Mouse (Mus musculus) forelimb bud, embryonic 11.5 days (tissue): Measurements from ENCODE around the gene Hoxd13.
A peak's percentile ranks its signal among the peaks of the same experiment; 100 is the strongest.

Experiments
- DNase-seq: peaks from one replicate; pipeline ENCODE4 v3.0.0-alpha.2; 2012; ENCODE audit warnings: low read depth, low spot score

Hoxd13 gene

DNA sequence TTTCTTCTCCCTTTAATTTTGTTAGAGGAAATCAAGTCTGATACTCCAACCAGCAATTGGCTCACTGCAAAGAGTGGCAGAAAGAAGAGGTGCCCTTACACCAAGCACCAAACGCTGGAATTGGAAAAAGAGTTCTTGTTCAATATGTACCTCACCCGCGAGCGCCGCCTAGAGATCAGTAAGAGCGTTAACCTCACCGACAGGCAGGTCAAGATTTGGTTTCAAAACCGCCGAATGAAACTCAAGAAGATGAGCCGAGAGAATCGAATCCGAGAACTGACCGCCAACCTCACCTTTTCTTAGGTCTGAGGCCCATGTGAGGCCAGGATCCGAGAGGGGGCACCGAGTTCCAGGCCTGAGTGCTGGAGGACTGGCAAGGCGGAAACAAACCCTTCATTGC, 26.0 kb downstream of the Hoxd13 start:
- peak; percentile 81 for DNase-seq

DNA sequence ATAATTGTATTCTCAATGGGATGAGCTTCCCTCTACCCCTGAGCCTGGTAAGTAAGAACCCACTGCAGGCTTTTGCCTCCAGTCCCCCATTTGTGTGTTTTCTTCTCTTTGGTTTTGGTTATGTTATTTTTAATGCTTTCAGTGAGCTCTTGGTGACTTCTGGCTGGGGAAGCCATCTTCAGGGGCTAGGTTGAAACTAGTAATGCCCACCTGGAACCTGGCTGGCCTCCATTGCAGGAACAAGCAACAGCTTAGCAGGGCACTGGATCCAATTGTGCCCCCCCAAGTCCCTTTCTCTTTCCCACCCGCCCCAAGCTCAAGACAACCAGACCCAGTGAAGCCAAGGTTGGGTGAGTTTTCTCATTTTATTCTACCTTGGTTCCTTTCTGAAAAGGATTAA, 27.3 kb downstream of the Hoxd13 start:
- no peak for DNase-seq

DNA sequence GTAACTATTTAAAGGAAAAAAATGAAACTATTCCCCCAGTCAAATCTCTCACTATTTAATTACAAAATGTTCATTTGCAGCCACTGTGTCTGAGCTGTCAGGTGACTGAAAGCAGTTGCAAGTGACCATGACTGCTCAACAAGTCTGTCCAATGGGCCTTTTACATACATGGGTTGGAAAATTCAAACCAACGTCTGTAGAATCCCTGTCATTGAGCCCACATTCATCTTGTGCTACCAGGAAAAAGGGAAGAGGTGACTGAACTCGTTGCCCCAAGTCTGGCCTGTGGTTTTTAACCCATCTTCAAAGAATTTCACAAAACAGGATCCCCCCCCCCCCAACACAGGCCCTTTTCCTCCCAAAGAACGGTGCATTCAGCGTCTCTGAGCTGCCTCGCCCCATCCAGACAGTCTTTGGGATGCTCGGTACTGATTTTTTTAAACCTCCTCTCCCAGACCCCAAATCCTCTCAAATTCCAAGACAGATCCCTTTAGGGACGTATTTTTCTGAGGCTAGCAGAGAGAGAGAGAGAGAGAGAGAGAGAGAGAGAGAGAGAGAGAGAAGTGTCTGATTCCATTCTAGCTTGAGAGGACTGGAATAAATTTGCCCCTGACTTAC, 27.8 kb downstream of the Hoxd13 start:
- DNase-seq, result no peak

- DNase-seq, result no peak
Measured at GRCm38 (mm10) chr2:74696442-74697335, 28.6 kb downstream of the Hoxd13 start.

- DNase-seq, result peak; percentile 77
Measured at GRCm38 (mm10) chr2:74697567-74698121, 29.5 kb downstream of the Hoxd13 start, which contains the start of gene Hoxd9. Gene Hoxd9 (plus strand): TSS chr2:74697727.

GRCm38 (mm10) chr2:74698201-74699052, 30.3 kb downstream of the Hoxd13 start:
- DNase-seq, result peak; percentile 77

GRCm38 (mm10) chr2:74699053-74699430, 30.9 kb downstream of the Hoxd13 start:
- DNase-seq, result no peak

- DNase-seq, result no peak
Measured at GRCm38 (mm10) chr2:74699664-74700545, 31.8 kb downstream of the Hoxd13 start.

- DNase-seq, result no peak
Measured at GRCm38 (mm10) chr2:74700546-74701112, 32.5 kb downstream of the Hoxd13 start.

GRCm38 (mm10) chr2:74701949-74702819, 34.1 kb downstream of the Hoxd13 start:
- peak; percentile 87 for DNase-seq

- no peak for DNase-seq
Measured at GRCm38 (mm10) chr2:74702820-74703219, 34.7 kb downstream of the Hoxd13 start.

GRCm38 (mm10) chr2:74703317-74703716, 35.2 kb downstream of the Hoxd13 start:
- no peak for DNase-seq

DNA sequence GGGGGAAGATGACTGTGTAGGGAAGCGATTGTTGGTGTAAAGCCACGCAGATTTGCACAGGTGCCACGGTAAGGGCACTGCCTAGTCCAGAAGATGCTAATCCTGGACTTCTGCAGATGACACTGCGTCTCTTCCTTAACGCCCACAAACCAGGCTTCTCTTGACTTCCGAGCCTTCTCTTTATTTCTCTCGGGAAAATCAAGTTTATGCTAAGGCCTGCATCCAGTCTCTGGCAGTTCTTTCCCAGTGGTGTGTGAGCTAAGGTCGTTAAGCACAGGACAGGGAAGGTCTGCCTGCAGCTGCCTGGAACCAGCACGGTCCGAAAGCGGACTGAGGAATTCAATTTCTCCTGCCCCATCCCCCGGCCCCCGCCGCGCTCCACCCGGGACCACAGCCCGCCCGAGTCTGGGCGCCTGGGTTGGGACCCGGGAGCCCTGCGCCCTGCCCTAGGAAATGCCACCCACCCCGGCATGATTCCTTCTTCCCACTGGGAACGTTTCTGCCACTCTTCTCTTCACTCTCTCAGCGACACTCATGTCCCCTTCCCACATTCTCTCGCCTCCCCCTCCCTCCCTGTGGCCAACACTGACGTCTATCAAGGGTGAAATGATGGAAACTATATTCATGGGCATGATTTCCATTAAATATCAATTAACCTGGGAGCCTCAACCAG, 35.7 kb downstream of the Hoxd13 start:
- no peak for DNase-seq

- DNase-seq, result peak; percentile 82
Measured at GRCm38 (mm10) chr2:74704393-74704998, 36.4 kb downstream of the Hoxd13 start, which contains the start of gene Hoxd8. Gene Hoxd8 (plus strand): TSS chr2:74704615.

GRCm38 (mm10) chr2:74704999-74705466, 36.9 kb downstream of the Hoxd13 start:
- DNase-seq, result no peak

DNA sequence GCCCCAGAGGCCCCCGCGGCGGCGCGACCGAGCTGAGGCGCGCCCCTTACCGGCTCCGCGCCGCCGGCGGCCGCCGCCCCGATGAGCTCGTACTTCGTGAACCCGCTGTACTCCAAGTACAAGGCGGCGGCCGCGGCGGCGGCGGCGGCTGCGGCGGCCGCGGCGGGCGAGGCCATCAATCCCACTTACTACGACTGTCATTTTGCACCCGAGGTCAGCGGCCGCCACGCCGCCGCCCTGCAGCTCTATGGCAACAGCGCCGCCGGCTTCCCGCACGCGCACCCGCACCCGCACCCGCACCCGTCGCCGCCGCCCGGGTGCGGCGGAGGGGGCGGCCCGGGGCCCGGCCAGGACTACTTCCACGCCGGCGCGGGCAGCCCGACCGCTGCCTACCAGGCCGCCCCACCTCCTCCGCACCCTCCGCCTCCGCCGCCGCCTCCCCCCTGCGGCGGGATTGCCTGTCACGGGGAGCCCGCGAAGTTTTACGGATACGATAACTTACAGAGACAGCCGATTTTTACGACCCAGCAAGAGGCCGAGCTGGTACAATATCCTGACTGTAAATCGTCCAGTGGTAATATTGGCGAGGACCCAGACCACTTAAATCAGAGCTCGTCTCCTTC, 37.5 kb downstream of the Hoxd13 start:
- no peak for DNase-seq

DNA sequence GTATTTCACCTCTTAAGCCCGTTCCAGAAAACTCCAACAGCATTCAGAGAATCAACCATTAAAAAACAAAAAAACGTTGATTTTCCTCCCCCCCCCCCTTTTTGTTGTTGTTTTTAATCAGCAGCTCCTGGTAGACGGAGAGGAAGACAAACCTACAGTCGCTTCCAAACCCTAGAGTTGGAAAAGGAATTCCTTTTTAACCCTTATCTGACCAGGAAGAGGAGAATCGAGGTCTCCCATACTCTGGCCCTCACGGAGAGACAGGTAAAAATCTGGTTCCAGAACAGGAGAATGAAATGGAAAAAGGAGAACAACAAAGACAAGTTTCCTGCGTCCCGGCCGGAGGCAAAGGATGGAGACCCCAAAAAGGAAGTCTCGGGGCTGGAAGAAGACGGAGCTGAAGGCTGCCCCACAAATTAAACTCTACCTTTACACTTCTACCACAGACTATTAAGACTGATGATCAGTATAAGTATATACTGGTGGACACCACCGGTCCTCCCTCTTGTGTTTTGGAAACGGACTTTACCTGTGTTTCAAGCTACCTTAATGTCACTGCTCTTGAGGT, 38.4 kb downstream of the Hoxd13 start:
- DNase-seq, result no peak
